ENCODE assay signal across 24 mouse cellular contexts in genomic region chr10:9055274-9055673, GRCm38 (mm10).
DNase-seq lines count a peak whose midpoint lies in the region; ATAC-seq and TF ChIP-seq lines count a peak whose summit lies in the region.
"Had no signal": no experiment of that assay in that cellular context is flagged by ENCODE, and none has a peak within 500 bp of the region (broad histone marks: within the 10 kb centered on the region; RNA-seq: fewer than 3 reads in every experiment).

No protein-coding gene starts in this region.

- H3K36me3 ChIP-seq in forebrain, embryonic 14.5 days (ENCODE audit: control insufficient read depth, insufficient read depth, low read length): no peaks in the 10 kb centered on the region
- no peaks in the 10 kb centered on the region for H3K36me3 ChIP-seq in forebrain, postnatal 0 days (ENCODE audit: insufficient read depth)
- H3K36me3 ChIP-seq: embryonic facial prominence, embryonic 10.5 days; heart, embryonic 12.5 days; limb, embryonic 15.5 days had no signal

- no peak overlapping the region for H3K4me3 ChIP-seq in forebrain, embryonic 14.5 days (ENCODE audit: low read depth, low read length)
- no peak overlapping the region for H3K4me3 ChIP-seq in forebrain, postnatal 0 days (ENCODE audit: low read depth, low read length)
- H3K4me3 ChIP-seq: embryonic facial prominence, embryonic 10.5 days; heart, embryonic 12.5 days; limb, embryonic 15.5 days; myocyte had no signal

- peak; percentile 17 for DNase-seq in adrenal gland, postnatal 10 days
- no peak for DNase-seq in adrenal gland, postnatal 25 days
- no peak for DNase-seq in forebrain, embryonic 14.5 days (ENCODE audit: low spot score)
- no peak for DNase-seq in forebrain, postnatal 0 days
- peak; percentile 3 for DNase-seq in lung, postnatal 10 days
- DNase-seq in lung, postnatal 14 days: no peak
- peak; percentile 10 for DNase-seq in right cerebral cortex, postnatal 4 days
- DNase-seq in right cerebral cortex, postnatal 25 days: no peak
- DNase-seq: cerebellum, adult 2 months; gastrocnemius, postnatal 14 days; heart, postnatal 10 days; kidney, postnatal 36 days; layer of hippocampus, postnatal 36 days; lung, embryonic 14.5 days; lung, postnatal 4 days; spleen, adult 18-20 months; thymus, postnatal 14 days had no signal

- H3K4me1 ChIP-seq in forebrain, embryonic 14.5 days (ENCODE audit: control insufficient read depth, insufficient read depth, low read length): no peaks in the 10 kb centered on the region
- H3K4me1 ChIP-seq in forebrain, postnatal 0 days (ENCODE audit: insufficient read depth): 0 out of 2 replicates have a peak, but pooled peaks cover 5% of the 10 kb centered on the region
- H3K4me1 ChIP-seq: embryonic facial prominence, embryonic 10.5 days; heart, embryonic 12.5 days; limb, embryonic 15.5 days had no signal

- 54% methylated on average over 3 of the region's 3 CpGs for WGBS in forebrain, embryonic 14.5 days
- WGBS in forebrain, postnatal 0 days: 56% methylated on average over 3 of the region's 3 CpGs

- H3K9me3 ChIP-seq in forebrain, embryonic 14.5 days (replicated peaks; ENCODE audit: control insufficient read depth, low read length): no peaks in the 10 kb centered on the region
- H3K9me3 ChIP-seq in forebrain, postnatal 0 days (ENCODE audit: low read length): no peaks in the 10 kb centered on the region
- H3K9me3 ChIP-seq: embryonic facial prominence, embryonic 10.5 days; heart, embryonic 12.5 days; limb, embryonic 15.5 days had no signal

- ATAC-seq in forebrain, embryonic 14.5 days: peak; percentile 49; the same call in 1 of the 2 replicates
- ATAC-seq in forebrain, postnatal 0 days: no peak
- ATAC-seq: hindbrain, postnatal 0 days; intestine, embryonic 16.5 days had no signal

- TF ChIP-seq CTCF in forebrain, postnatal 0 days (IDR thresholded peaks at IDR 0.05; ENCODE audit: low read depth): no peak

- H3K27me3 ChIP-seq in forebrain, embryonic 14.5 days (replicated peaks; ENCODE audit: control insufficient read depth, insufficient read depth, low read length): no peaks in the 10 kb centered on the region
- H3K27me3 ChIP-seq in forebrain, postnatal 0 days (ENCODE audit: insufficient read depth, low read length): no peaks in the 10 kb centered on the region
- H3K27me3 ChIP-seq: heart, embryonic 12.5 days; limb, embryonic 15.5 days had no signal

- H3K9ac ChIP-seq in forebrain, embryonic 14.5 days (ENCODE audit: low read length): no peak overlapping the region
- H3K9ac ChIP-seq in forebrain, postnatal 0 days: no peak overlapping the region
- H3K9ac ChIP-seq: heart, embryonic 12.5 days; limb, embryonic 15.5 days; liver, embryonic 14.5 days; lung, embryonic 14.5 days had no signal

- H3K27ac ChIP-seq in forebrain, embryonic 14.5 days (ENCODE audit: low read depth, low read length): no peak overlapping the region
- H3K27ac ChIP-seq in forebrain, postnatal 0 days (ENCODE audit: low read depth, low read length): no peak overlapping the region
- H3K27ac ChIP-seq: embryonic facial prominence, embryonic 10.5 days; hindbrain, postnatal 0 days; limb, embryonic 15.5 days; liver, embryonic 14.5 days had no signal

- H3K4me2 ChIP-seq in forebrain, embryonic 14.5 days (ENCODE audit: low read length): no peak overlapping the region
- H3K4me2 ChIP-seq in forebrain, postnatal 0 days (ENCODE audit: low read depth): no peak overlapping the region
- H3K4me2 ChIP-seq: heart, embryonic 12.5 days; limb, embryonic 15.5 days; lung, embryonic 14.5 days had no signal

Comparison
In these comparisons a context has a peak if more than half of its experiments do, and no peak if none do; other contexts are left out.
1. DNase-seq: peak in adrenal gland, postnatal 10 days (single experiment), lung, postnatal 10 days (single experiment) and right cerebral cortex, postnatal 4 days (single experiment); none in adrenal gland, postnatal 25 days (single experiment), forebrain, embryonic 14.5 days (single experiment), forebrain, postnatal 0 days (single experiment), lung, postnatal 14 days (single experiment) and right cerebral cortex, postnatal 25 days (single experiment).